Mouse (Mus musculus) cerebellum, postnatal 36 days (tissue): ENCODE data around the gene Hspa1l.

Source experiments
- DNase-seq, 2 experiments: peaks; one replicate each; pipeline ENCODE4 v3.0.0; 2021 to 2022; ENCODE audit warnings: mixed read lengths in 2 of 2

Gene Hspa1l

GRCm38 (mm10) chr17:35027277-35028068 lies 55.0 kb downstream of the Hspa1l start, which contains the start of gene Sapcd1:
Sapcd1 (minus strand) TSS chr17:35028016.
- peak in 1 of 2 experiments; percentile 30 for DNase-seq

- DNase-seq, result no peak
Observed at GRCm38 (mm10) chr17:35028315-35028714, 55.8 kb downstream of the Hspa1l start.
